Mouse (Mus musculus) spleen, postnatal 36 days (tissue): ENCODE measurements around the gene Ormdl3.

ENCODE experiments used
- DNase-seq, 2 experiments: peaks; one replicate each; pipeline ENCODE4 v3.0.0; 2022; ENCODE audit warnings: low spot score in 2 of 2, mixed read lengths in 1 of 2

Gene Ormdl3

DNA sequence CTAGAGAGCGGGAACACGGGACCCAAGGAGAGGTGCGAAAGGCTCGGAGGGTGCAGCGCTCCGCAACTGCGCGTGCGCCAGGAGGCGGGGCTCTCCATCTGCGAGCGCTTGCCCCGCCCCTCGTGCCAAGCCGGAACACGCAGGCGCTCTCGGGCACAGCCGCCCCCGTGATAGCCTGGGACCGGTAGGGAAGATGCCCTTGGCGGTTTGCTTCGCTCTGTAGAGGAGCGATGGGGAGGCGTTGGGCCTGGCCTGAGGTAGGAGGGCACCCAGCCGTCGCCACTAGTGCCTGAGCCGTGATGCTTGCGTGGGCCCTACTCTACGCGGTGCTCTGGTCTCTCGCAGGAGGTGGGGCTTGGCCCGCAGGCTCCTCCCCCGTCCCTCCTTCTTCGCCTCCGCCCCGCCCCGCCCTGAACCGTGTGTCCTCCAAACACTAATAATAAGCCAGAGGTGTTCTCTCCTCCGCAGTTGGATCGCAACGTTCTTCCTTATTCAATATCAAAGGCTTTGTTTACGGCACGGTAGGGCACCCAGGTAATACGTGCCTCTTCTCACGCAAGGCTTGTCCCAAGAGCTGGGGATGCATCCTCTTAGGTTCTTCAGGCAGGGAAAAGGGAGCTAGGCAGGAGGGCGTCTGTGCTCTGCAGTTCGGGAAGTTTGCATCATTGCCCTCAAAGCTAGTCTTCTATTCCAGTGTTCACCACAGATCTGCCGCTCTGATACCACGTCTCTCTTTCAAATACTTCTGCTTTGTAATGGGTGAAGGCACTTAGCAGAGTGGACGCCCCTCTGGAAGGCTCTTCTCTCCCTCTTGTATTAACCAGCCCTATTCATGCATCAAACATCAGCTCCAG, 36.0 kb downstream of the Ormdl3 start, which contains the start of gene Zpbp2:
Zpbp2 (plus strand) TSS at position 123 of the 854 bp plus-strand sequence.
- peak; percentile 94 to 95 for DNase-seq

GRCm38 (mm10) chr11:98550311-98550974, 36.7 kb downstream of the Ormdl3 start:
- DNase-seq: peak; percentile 78 to 86

DNA sequence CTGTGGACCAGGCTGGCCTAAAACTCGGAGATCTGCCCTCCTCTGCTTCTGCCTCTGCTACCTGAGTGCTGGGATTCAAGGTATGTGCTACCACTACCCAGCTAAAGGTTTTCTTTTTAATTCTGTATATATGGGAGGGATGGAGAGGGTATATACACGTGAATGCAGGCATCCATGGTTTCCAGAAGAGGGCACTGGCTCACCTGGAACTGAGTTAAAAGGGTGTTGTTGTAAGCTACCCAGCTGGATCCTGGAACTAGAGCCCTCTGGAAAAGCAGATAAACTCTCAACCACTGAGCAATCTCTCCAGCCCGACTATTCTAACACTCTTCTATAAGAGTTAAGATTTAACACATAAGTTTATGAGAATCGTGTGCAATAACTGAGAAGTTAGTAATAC, 37.8 kb downstream of the Ormdl3 start:
- DNase-seq: no peak

DNA sequence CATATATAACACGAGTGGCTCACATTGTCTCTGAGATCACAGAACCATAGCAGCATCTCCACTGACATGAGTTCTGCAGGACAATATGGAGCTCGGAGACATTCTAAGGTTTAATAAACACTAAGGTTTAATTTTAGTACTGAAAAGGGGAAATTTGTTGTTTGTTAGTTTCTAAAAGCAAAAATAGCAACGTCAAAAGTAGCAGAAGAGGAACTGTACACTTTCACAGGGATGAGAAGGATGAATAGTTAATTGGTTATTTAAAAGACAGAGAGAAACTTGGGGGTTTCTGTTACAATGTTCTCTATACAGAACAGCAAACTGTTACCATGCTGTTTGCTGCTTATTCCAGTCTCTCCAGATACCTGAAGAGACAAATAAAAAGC, 39.9 kb downstream of the Ormdl3 start:
- peak in 1 of 2 experiments; percentile 39 for DNase-seq

- DNase-seq: peak; percentile 72 to 81
Observed at GRCm38 (mm10) chr11:98546529-98547307, 40.5 kb downstream of the Ormdl3 start.

GRCm38 (mm10) chr11:98545711-98546231, 41.4 kb downstream of the Ormdl3 start, which contains the start of gene Ikzf3:
Gene Ikzf3, minus strand, starts transcription at chr11:98546031.
- peak; percentile 86 to 87 for DNase-seq

GRCm38 (mm10) chr11:98544890-98545677, 42.1 kb downstream of the Ormdl3 start:
- peak in 1 of 2 experiments; percentile 21 for DNase-seq

GRCm38 (mm10) chr11:98543414-98543813, 43.8 kb downstream of the Ormdl3 start:
- DNase-seq: no peak

GRCm38 (mm10) chr11:98542553-98542952, 44.6 kb downstream of the Ormdl3 start:
- peak; percentile 27 to 29 for DNase-seq

- DNase-seq: no peak
Observed at GRCm38 (mm10) chr11:98540319-98540718, 46.8 kb downstream of the Ormdl3 start.

GRCm38 (mm10) chr11:98537480-98538034, 49.6 kb downstream of the Ormdl3 start:
- DNase-seq: no peak
